8 mouse cellular contexts compared by ENCODE assay signal in genomic region chr1:133961281-133962134, GRCm38 (mm10). TPM values are rescaled to one million over a fixed set of nuclear protein-coding genes. Genes with fewer than 3 reads are reported as not detected.
A peak's percentile ranks its signal among the peaks of the same experiment; 100 is the strongest.
DNase-seq lines count a peak whose midpoint lies in the region; ATAC-seq and TF ChIP-seq lines count a peak whose summit lies in the region.

No protein-coding gene starts in this region.

- TF ChIP-seq CTCF in gastrocnemius, adult 2 months (IDR thresholded peaks at IDR 0.05), result peak; percentile 78
- TF ChIP-seq CTCF in small intestine, adult 2 months (IDR thresholded peaks at IDR 0.05; ENCODE audit: extremely low read depth, insufficient read length, insufficient replicate concordance, low read depth, low read length), result peak; percentile 58; the same call in 1 of the 2 replicates

- DNase-seq in adipocyte (ENCODE audit: low spot score), result peak; percentile 87
- peak; percentile 82 for DNase-seq in cerebellum, adult 9-11 months
- DNase-seq in gastrocnemius, adult 2 months, result peak; percentile 87
- peak; percentile 74 for DNase-seq in hindbrain, embryonic 14.5 days (ENCODE audit: low spot score)
- DNase-seq in left cerebral cortex, postnatal 4 days, result peak; percentile 72
- DNase-seq in mesoderm, embryonic 11.5 days (ENCODE audit: low read depth, low spot score), result peak; percentile 80

- no peaks in the 10 kb centered on the region for H3K27me3 ChIP-seq in hindbrain, embryonic 14.5 days (ENCODE audit: control insufficient read depth, insufficient read depth, low read length)
- no peaks in the 10 kb centered on the region for H3K27me3 ChIP-seq in small intestine, adult 2 months (ENCODE audit: control insufficient read depth, insufficient read depth, low read length)

- no peaks in the 10 kb centered on the region for H3K36me3 ChIP-seq in hindbrain, embryonic 14.5 days (replicated peaks; ENCODE audit: control insufficient read depth, insufficient read depth)
- H3K36me3 ChIP-seq in small intestine, adult 2 months (ENCODE audit: control insufficient read depth, insufficient read depth, low read length), result no peaks in the 10 kb centered on the region

- H3K9me3 ChIP-seq in hindbrain, embryonic 14.5 days (ENCODE audit: control insufficient read depth, low read length), result no peaks in the 10 kb centered on the region

- peak overlapping the region; percentile 16; the same call in 1 of the 2 replicates for H3K4me2 ChIP-seq in hindbrain, embryonic 14.5 days (replicated peaks)

- no peak for TF ChIP-seq POLR2A in small intestine, adult 2 months (IDR thresholded peaks at IDR 0.05; ENCODE audit: low read depth, low read length)

- no peak overlapping the region for H3K9ac ChIP-seq in hindbrain, embryonic 14.5 days

- peak; percentile 79; the same call in 1 of the 2 replicates for ATAC-seq in hindbrain, embryonic 14.5 days (ENCODE audit: low FRiP score)
- no peak for ATAC-seq in monocyte, adult 5-6 weeks (replicated peaks; ENCODE audit: insufficient number of reproducible peaks, low FRiP score, low TSS enrichment, poor library complexity, severe bottlenecking)

- peak overlapping the region; percentile 36 for H3K4me3 ChIP-seq in gastrocnemius, adult 2 months
- H3K4me3 ChIP-seq in hindbrain, embryonic 14.5 days (replicated peaks; ENCODE audit: low read length), result no peak overlapping the region
- H3K4me3 ChIP-seq in small intestine, adult 2 months (ENCODE audit: low read depth, low read length), result no peak overlapping the region

- 9% methylated on average over 18 of the region's 18 CpGs for WGBS in hindbrain, embryonic 14.5 days
- WGBS in small intestine, adult 2 months, result 25% methylated on average over 18 of the region's 18 CpGs

- intact Hi-C loops in gastrocnemius, adult 2 months (cut with DNase I), result loop anchor here (1.0 to 10.0 kb wide), 3 partner anchors 51 to 143 kb away; no protein-coding TSS in a partner anchor
- intact Hi-C loops in left cerebral cortex, postnatal 4 days (cut with DNase I), result no loop called here

- H3K4me1 ChIP-seq in hindbrain, embryonic 14.5 days (replicated peaks; ENCODE audit: control insufficient read depth, insufficient read depth, low read length), result no peaks in the 10 kb centered on the region
- H3K4me1 ChIP-seq in small intestine, adult 2 months (ENCODE audit: control insufficient read depth, insufficient read depth, insufficient read length, low read length), result peaks cover 6% of the 10 kb centered on the region

- peak overlapping the region; percentile 78 for H3K27ac ChIP-seq in gastrocnemius, adult 2 months
- H3K27ac ChIP-seq in hindbrain, embryonic 14.5 days, result no peak overlapping the region
- H3K27ac ChIP-seq in small intestine, adult 2 months (ENCODE audit: insufficient read depth, low read depth, low read length), result no peak overlapping the region

RNA-seq across cellular contexts. Expression of gene Prelp, which starts 40.3 kb away (rescaled TPM):
- 10 to 100 TPM; 19.5 to 66.5 TPM for total RNA-seq in gastrocnemius, adult 2 months (2021)
- polyA plus RNA-seq in hindbrain, embryonic 14.5 days (2014; fragmentation: Nextera tagmentation; extraction: Ambion mirVana), result 14.6 and 15.6 TPM in 2 replicates
- total RNA-seq in left cerebral cortex, postnatal 4 days (2021), result 1 to 10 TPM; 1.9 to 2.6 TPM
- 11.4 and 14.2 TPM in 2 replicates for polyA plus RNA-seq in small intestine, adult 2 months (2012; rRNA removed)
- total RNA-seq in monocyte, adult 5-6 weeks (2017), result not detected in 3 replicates

RNA-seq across cellular contexts. Expression of gene Optc, which starts 53.7 kb away (rescaled TPM):
- total RNA-seq in gastrocnemius, adult 2 months (2021), result under 1 TPM in 1 of 2 experiments, not detected in 1; 0.13 TPM
- polyA plus RNA-seq in hindbrain, embryonic 14.5 days (2014; fragmentation: Nextera tagmentation; extraction: Ambion mirVana), result 3.2 TPM in 2 replicates
- total RNA-seq in left cerebral cortex, postnatal 4 days (2021), result 1 to 10 TPM; 2.3 to 2.7 TPM
- polyA plus RNA-seq in small intestine, adult 2 months (2012; rRNA removed), result 5.0 and 8.3 TPM in 2 replicates
- total RNA-seq in monocyte, adult 5-6 weeks (2017), result not detected in 3 replicates

Comparison
In these comparisons a context has a peak if more than half of its experiments do, and no peak if none do; other contexts are left out.
1. RNA of gene Prelp, which starts 40.3 kb away (total RNA-seq): 19.5 to 66.5 TPM in gastrocnemius, adult 2 months; 1.9 to 2.6 TPM in left cerebral cortex, postnatal 4 days and not detected in monocyte, adult 5-6 weeks; every median in the first group is over 4 times any median in the second.
2. Peak in every context shown above with its lines, with median percentiles within 50 percentile points of each other: DNase-seq.